Mouse (Mus musculus) kidney, embryonic 15.5 days (tissue): ENCODE measurements around the gene Gng4. TPM values are rescaled to one million over a fixed set of nuclear protein-coding genes. Genes with fewer than 3 reads are reported as not detected.

Experiments used
- ATAC-seq: fragments of 200-750 bp; cut with Nextera tagmentation; replicated peaks from 2 replicates; pipeline ENCODE4 v1.8.0; 2017; ENCODE audit warnings: moderate TSS enrichment; ENCODE audit not compliant: low FRiP score
- H3K27ac ChIP-seq: fragments of 300-500 bp; sonication (generic); 2 replicates; pipeline ENCODE4 v1.5.1; 2015; ENCODE audit warnings: mild to moderate bottlenecking, inconsistent platforms
- H3K27me3 ChIP-seq: fragments of 300-500 bp; sonication (generic); 2 replicates; pipeline ENCODE4 v1.6.1; 2015; ENCODE audit warnings: inconsistent platforms
- H3K36me3 ChIP-seq: fragments of 300-500 bp; sonication (generic); 2 replicates; pipeline ENCODE4 v1.6.1; 2015; ENCODE audit warnings: inconsistent platforms
- H3K4me1 ChIP-seq: fragments of 300-500 bp; sonication (generic); 2 replicates; pipeline ENCODE4 v1.6.1; 2015; ENCODE audit warnings: inconsistent platforms
- H3K4me2 ChIP-seq: fragments of 300-500 bp; sonication (generic); 2 replicates; pipeline ENCODE4 v1.6.1; 2015; ENCODE audit warnings: moderate library complexity, mild to moderate bottlenecking, inconsistent platforms
- H3K4me3 ChIP-seq: fragments of 300-500 bp; sonication (generic); replicated peaks from 2 replicates; pipeline ENCODE4 v1.5.1; 2015; ENCODE audit warnings: mild to moderate bottlenecking, inconsistent platforms
- H3K9ac ChIP-seq: fragments of 300-500 bp; sonication (generic); 2 replicates; pipeline ENCODE4 v1.6.1; 2015; ENCODE audit warnings: mild to moderate bottlenecking, inconsistent platforms
- H3K9me3 ChIP-seq: fragments of 300-500 bp; sonication (generic); replicated peaks from 2 replicates; pipeline ENCODE4 v1.6.1; 2016; ENCODE audit warnings: inconsistent platforms
- WGBS: fragments of 180-500 bp; shearing (Covaris S2); methylation state at CpG from one replicate; pipeline ENCODE4 v1.1.7; 2015; ENCODE audit warnings: mixed read lengths; 5-methylcytosine and 5-hydroxymethylcytosine counted together
- polyA plus RNA-seq: library from polyadenylated mRNA; unstranded; fragments of >200 nt; fragmentation: Nextera tagmentation; extraction: Ambion mirVana; gene quantifications from 2 replicates; pipeline ENCODE4 v1.2.1, GENCODE M21; 2015

Gng4 gene
- polyA plus RNA-seq, 1 experiment from 2014 or later = 1.4 TPM

DNA sequence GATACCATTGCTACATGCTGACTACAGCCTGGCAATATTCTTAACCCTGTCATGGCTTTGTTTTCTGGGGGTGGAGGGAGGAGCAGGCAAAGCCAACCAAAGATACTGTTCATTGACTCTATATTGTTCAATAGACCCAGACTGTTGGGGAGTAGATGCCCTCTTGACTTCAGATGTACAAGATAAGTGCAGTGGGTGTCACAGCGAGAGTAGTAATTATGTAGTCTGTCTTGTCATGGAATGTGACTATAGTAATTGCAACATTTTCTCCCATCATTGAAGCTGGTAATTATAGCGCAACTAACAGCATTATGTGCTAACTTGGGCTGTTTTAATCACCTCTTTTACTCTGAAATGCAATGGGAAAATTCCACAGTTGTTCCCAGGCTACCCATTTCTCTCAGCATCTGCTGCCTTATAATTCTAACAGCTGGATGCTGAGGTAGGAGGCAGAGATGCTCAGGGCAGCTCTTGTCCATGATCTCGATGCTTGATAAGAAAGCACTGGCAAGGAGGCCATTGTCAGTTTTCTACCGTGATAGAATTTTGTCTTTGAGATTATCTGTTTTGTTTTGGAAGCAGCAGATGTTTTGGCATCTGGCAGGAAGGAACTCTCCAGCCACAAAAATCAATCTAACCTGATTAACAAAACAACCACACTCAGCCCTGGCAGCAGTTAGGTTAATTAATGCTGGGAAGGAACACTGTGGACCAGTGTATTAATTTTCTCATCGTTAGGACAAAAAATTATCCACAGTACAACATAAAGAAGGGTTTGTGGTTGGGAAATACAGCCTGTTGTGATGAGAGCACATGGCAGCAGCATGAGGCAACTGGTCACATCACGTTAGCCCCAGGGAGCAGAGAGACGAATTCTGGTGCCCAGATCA, 36.6 kb downstream of the Gng4 start:
- no peaks in the 10 kb centered on the region for H3K27me3 ChIP-seq

GRCm38 (mm10) chr13:13824946-13825345, 41.1 kb downstream of the Gng4 start:
- WGBS = 93% methylated on average over 7 of the region's 7 CpGs
- no peak for ATAC-seq

More for the DNA sequence above, 36.6 kb downstream of the Gng4 start:
- Histone ChIP-seq H3K4me3 (no peak overlapping the region), H3K9ac (no peak overlapping the region), H3K27ac (no peak overlapping the region), H3K4me1 (no peaks in the 10 kb centered on the region), H3K9me3 (no peaks in the 10 kb centered on the region), H3K4me2 (no peak overlapping the region), H3K36me3 (no peaks in the 10 kb centered on the region)
- WGBS = 79% methylated on average over 7 of the region's 7 CpGs
- ATAC-seq = no peak

GRCm38 (mm10) chr13:13826533-13826932, 42.7 kb downstream of the Gng4 start:
- Histone ChIP-seq H3K36me3 (no peaks in the 10 kb centered on the region), H3K4me3 (no peak overlapping the region), H3K9ac (no peak overlapping the region), H3K27ac (no peak overlapping the region), H3K4me1 (no peaks in the 10 kb centered on the region), H3K9me3 (no peaks in the 10 kb centered on the region), H3K27me3 (no peaks in the 10 kb centered on the region), H3K4me2 (no peak overlapping the region)
- 75% methylated on average over 6 of the region's 6 CpGs for WGBS
- no peak for ATAC-seq

More at GRCm38 (mm10) chr13:13824946-13825345, 41.1 kb downstream of the Gng4 start:
- Histone ChIP-seq H3K9ac (no peak overlapping the region), H3K36me3 (no peaks in the 10 kb centered on the region), H3K4me1 (no peaks in the 10 kb centered on the region), H3K27me3 (no peaks in the 10 kb centered on the region), H3K4me2 (no peak overlapping the region), H3K4me3 (no peak overlapping the region), H3K27ac (no peak overlapping the region), H3K9me3 (no peaks in the 10 kb centered on the region)

- H3K9me3 ChIP-seq = no peaks in the 10 kb centered on the region
- no peak overlapping the region for H3K9ac ChIP-seq
- ATAC-seq = no peak
- H3K27me3 ChIP-seq = no peaks in the 10 kb centered on the region
- H3K4me3 ChIP-seq = no peak overlapping the region
- H3K4me2 ChIP-seq = no peak overlapping the region
- H3K4me1 ChIP-seq = no peaks in the 10 kb centered on the region
- no peak overlapping the region for H3K27ac ChIP-seq
- 28% methylated on average over 1 of the region's 1 CpGs for WGBS
- H3K36me3 ChIP-seq = no peaks in the 10 kb centered on the region
These were observed 44.3 kb downstream of the Gng4 start for GRCm38 (mm10) chr13:13828125-13828524.

DNA sequence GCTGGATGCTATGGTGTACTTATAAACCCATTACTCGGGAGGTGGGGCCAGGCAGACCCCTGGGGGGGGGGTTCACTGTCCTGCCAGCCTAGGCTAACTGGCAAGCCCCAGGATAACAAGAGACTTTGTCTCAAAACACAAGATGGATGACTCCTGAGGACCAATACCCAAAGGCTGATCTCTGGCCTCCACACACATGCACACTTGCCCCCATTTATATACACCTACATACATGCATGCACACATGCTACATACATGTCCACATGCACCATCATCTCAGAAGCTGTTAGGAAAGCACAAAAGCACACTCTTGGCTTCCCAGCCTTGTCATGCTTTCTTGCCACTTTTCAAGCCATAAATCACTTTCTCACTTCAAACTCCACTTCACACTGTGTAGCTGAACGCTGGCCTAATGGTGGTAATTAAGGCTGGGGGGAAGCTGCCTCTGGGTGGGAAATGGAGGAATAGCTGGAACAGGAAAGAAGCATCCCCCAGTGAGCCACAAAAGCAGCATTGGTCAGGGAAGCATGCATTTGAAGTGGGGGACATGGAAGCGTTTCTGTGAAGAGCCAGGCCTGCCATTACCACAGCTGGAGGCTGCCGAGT, 46.7 kb downstream of the Gng4 start:
- H3K27me3 ChIP-seq = no peaks in the 10 kb centered on the region
- H3K4me2 ChIP-seq = no peak overlapping the region
- H3K4me3 ChIP-seq = no peak overlapping the region
- ATAC-seq = no peak
- no peak overlapping the region for H3K9ac ChIP-seq
- no peaks in the 10 kb centered on the region for H3K36me3 ChIP-seq
- H3K4me1 ChIP-seq = no peaks in the 10 kb centered on the region
- no peaks in the 10 kb centered on the region for H3K9me3 ChIP-seq
- 14% methylated on average over 4 of the region's 4 CpGs for WGBS
- H3K27ac ChIP-seq = no peak overlapping the region

- Histone ChIP-seq H3K9me3 (no peaks in the 10 kb centered on the region; the same call in 1 of the 2 replicates), H3K4me3 (no peak overlapping the region), H3K9ac (no peak overlapping the region), H3K36me3 (no peaks in the 10 kb centered on the region), H3K4me2 (no peak overlapping the region), H3K4me1 (no peaks in the 10 kb centered on the region), H3K27me3 (no peaks in the 10 kb centered on the region), H3K27ac (no peak overlapping the region)
- 59% methylated on average over 2 of the region's 2 CpGs for WGBS
- ATAC-seq = no peak
These were observed 51.3 kb downstream of the Gng4 start for GRCm38 (mm10) chr13:13835180-13835579.

DNA sequence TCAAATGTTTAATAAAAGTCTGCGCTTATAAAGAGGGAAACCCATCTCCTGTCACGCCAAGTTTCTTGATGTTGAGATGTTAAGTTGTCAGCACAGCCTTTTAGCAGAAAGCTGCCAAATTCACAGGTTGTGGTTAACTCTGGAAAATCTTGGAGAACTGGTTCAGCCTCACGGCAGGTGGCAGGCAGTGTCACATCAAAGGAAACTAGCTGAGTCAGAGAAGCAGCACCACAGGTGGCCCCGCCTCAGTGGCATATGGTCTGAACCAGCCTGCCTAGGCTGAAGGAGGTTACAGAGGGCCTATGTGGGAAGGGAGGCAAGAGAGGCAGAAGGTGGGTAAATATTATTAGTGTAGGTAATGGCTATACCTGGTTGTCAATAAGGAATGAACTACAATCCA, 61.2 kb downstream of the Gng4 start:
- H3K4me2 ChIP-seq = no peak overlapping the region
- ATAC-seq = no peak
- no peak overlapping the region for H3K9ac ChIP-seq
- no peaks in the 10 kb centered on the region for H3K36me3 ChIP-seq
- H3K27me3 ChIP-seq = no peaks in the 10 kb centered on the region
- H3K9me3 ChIP-seq = no peaks in the 10 kb centered on the region
- 42% methylated on average over 4 of the region's 4 CpGs for WGBS
- H3K4me3 ChIP-seq = no peak overlapping the region
- H3K27ac ChIP-seq = no peak overlapping the region
- H3K4me1 ChIP-seq = no peaks in the 10 kb centered on the region

- Histone ChIP-seq H3K9ac (no peak overlapping the region), H3K4me1 (no peaks in the 10 kb centered on the region), H3K4me2 (no peak overlapping the region), H3K9me3 (no peaks in the 10 kb centered on the region), H3K4me3 (no peak overlapping the region), H3K27me3 (no peaks in the 10 kb centered on the region), H3K27ac (no peak overlapping the region), H3K36me3 (no peaks in the 10 kb centered on the region)
- no peak for ATAC-seq
- WGBS = 80% methylated on average over 3 of the region's 3 CpGs
These were observed 63.3 kb downstream of the Gng4 start for GRCm38 (mm10) chr13:13847075-13847599.

GRCm38 (mm10) chr13:13857190-13857589, 73.3 kb downstream of the Gng4 start:
- H3K9me3 ChIP-seq = no peaks in the 10 kb centered on the region
- H3K4me2 ChIP-seq = no peak overlapping the region
- no peaks in the 10 kb centered on the region for H3K36me3 ChIP-seq
- H3K27ac ChIP-seq = no peak overlapping the region
- no peak overlapping the region for H3K4me3 ChIP-seq
- no peaks in the 10 kb centered on the region for H3K4me1 ChIP-seq
- ATAC-seq = no peak
- no peak overlapping the region for H3K9ac ChIP-seq
- H3K27me3 ChIP-seq = no peaks in the 10 kb centered on the region
- 29% methylated on average over 4 of the region's 4 CpGs for WGBS

DNA sequence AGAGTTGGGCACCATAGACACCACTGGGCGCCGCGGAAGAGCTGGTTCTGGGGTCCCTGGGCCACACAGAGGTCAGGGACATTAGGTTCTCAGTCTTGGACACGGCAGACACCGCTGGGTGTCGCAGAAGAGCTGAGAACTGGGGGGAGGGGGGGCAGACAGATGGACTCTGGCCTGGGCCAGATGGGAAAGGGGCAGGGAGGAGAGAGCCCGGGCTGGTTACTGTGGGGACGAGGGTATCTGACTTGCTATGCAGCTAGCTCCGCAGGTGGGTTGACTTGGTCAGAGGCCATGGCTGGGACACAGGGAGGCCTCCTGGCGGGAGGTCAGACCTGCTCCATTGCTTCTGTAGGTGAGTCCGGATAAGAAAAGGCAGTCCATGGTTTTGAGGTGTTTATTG, 78.5 kb downstream of the Gng4 start:
- Histone ChIP-seq H3K4me1 (no peaks in the 10 kb centered on the region), H3K36me3 (no peaks in the 10 kb centered on the region), H3K4me3 (no peak overlapping the region), H3K4me2 (no peak overlapping the region), H3K9ac (no peak overlapping the region), H3K9me3 (no peaks in the 10 kb centered on the region), H3K27ac (no peak overlapping the region), H3K27me3 (no peaks in the 10 kb centered on the region)
- peak; percentile 58; the same call in 1 of the 2 replicates for ATAC-seq
- 65% methylated on average over 11 of the region's 11 CpGs for WGBS

DNA sequence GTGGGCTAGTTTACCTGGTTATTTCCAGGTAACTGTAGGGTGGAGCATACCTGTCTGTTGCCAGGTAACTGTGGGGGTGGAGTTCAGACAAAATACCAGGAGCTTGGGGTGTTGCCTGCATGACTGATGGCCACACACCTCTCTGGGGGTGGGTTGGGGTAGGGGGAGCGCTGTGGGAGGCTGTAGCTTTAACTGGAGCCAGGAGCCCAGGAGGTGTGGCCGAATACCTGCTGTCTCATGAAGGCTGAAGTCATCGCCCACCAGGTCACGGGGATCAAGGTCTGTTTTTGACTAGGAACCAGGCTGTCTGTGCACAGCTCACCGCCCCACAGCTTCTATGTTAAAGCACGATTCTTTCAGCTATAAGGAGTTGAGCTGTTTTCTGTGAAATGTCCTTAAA, 79.1 kb downstream of the Gng4 start:
- Histone ChIP-seq H3K9ac (no peak overlapping the region), H3K36me3 (no peaks in the 10 kb centered on the region), H3K4me1 (no peaks in the 10 kb centered on the region), H3K4me2 (no peak overlapping the region), H3K9me3 (no peaks in the 10 kb centered on the region), H3K4me3 (no peak overlapping the region), H3K27ac (no peak overlapping the region), H3K27me3 (no peaks in the 10 kb centered on the region)
- 54% methylated on average over 6 of the region's 6 CpGs for WGBS
- ATAC-seq = peak; percentile 65; the same call in 1 of the 2 replicates

DNA sequence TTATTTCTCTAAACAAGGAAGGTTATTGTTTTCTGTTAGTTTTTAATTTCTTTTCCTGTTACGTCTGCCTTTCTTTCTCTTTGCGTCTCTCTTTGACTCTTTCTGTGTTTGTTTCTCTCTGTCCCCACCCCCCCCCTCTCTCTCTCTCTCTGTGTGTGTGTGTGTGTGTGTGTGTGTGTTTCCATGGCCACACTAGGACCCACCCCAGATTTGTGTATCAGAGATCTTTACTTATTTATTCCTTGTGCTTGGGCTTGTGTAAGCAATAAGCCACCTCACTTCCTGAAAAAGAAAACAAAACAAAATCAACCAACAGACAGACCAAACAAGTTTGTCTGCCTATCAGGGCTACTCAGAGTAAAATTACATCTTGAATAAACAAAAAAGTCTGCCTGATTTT, 82.5 kb downstream of the Gng4 start:
- Histone ChIP-seq H3K9me3 (no peaks in the 10 kb centered on the region), H3K27ac (no peak overlapping the region)

More for the DNA sequence above, 82.5 kb downstream of the Gng4 start:
- H3K27me3 ChIP-seq = no peaks in the 10 kb centered on the region
- H3K4me2 ChIP-seq = no peak overlapping the region
- no peak overlapping the region for H3K4me3 ChIP-seq
- no peaks in the 10 kb centered on the region for H3K4me1 ChIP-seq
- 71% methylated on average over 2 of the region's 2 CpGs for WGBS
- no peak overlapping the region for H3K9ac ChIP-seq
- ATAC-seq = no peak
- no peaks in the 10 kb centered on the region for H3K36me3 ChIP-seq
